Mouse (Mus musculus): ENCODE results near the gene Sass6. TPM values are rescaled to one million over a fixed set of nuclear protein-coding genes. Genes with fewer than 3 reads are reported as not detected.
"Not testable (repeated sequence)": the region's sequence is repeated elsewhere in the genome, so short reads cannot be mapped to it uniquely, and the experiment has no call there.

The Sass6 gene
- total RNA-seq, 4 experiments from 2014 or later: 1.7 to 2.3 (median 1.9) TPM

DNA sequence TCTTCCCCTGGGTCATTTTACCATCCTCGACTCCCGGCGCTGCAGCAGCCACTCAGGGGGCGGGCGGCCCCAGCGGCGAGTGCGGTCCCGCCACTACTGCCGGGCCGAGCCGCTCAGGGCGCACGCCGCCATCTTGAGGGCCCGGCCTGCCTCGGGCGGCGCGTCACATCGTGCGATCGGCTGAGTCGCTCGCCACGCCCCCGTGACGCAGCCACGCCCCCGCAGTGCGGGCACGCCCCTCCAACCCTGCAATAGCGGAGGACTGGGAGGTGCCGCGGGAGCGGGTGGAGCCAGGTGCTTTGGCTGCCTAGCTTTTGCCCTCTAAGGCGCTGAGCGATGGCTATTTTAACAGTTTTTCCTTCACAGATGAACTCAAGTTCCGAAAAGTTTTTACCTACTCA lies 67.7 kb downstream of the Sass6 start, which contains the start of gene Mfsd14a:
TSS of gene Mfsd14a (minus strand) at position 215 of the 401 bp plus-strand sequence.
- DNase-seq (ENCODE audit: low spot score): peak; percentile 98

DNA sequence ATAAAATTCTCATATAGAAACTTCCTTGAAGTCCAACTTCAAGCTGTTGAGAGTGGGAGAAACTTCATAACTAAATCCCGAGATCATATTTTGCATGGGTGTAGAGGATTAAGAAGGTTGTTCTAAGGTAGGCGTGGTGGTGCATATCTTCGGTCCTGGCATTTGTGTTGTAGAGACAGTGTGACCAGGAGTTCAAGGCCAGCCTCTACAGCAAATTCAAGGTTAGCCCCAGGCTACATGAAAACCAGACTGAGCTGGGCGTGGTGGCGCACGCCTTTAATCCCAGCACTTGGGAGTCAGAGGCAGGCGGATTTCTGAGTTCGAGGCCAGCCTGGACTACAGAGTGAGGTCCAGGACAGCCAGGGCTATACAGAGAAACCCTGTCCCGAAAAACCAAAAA lies 69.5 kb downstream of the Sass6 start:
- DNase-seq (ENCODE audit: low spot score): not testable (repeated sequence)

Other genes with a start within 250 kb of the Sass6 start
- gene Cdc14a, start 170.9 kb upstream of the Sass6 start, total RNA-seq (2022): 1 to 10 TPM; 3.3 to 4.2 (median 3.7) TPM
- 10 to 100 TPM; 21.4 to 25.1 (median 22.3) TPM for gene Rtca, start 86.8 kb upstream of the Sass6 start, total RNA-seq (2022)
- 10 to 100 TPM; 58.0 to 77.4 (median 72.3) TPM for gene Dbt, start 81.9 kb upstream of the Sass6 start, total RNA-seq (2022)
- 10 to 100 TPM; 72.9 to 87.5 (median 77.9) TPM for gene Lrrc39, start 32.0 kb upstream of the Sass6 start, total RNA-seq (2022)
- gene Trmt13, start 19.6 kb downstream of the Sass6 start, total RNA-seq (2022): 1 to 10 TPM; 4.6 to 5.9 (median 5.1) TPM
- gene Mfsd14a, start 67.7 kb downstream of the Sass6 start, total RNA-seq (2022): 10 to 100 TPM; 13.5 to 16.7 (median 15.5) TPM
- 1 to 10 TPM in 1 of 4 experiments, not detected in 3; 1.0 TPM for gene Gm43191, start 86.3 kb downstream of the Sass6 start, total RNA-seq (2022)
- 10 to 100 TPM in 3 of 4 experiments, 1 to 10 TPM in 1; 10.0 to 14.0 (median 11.7) TPM for gene Slc35a3, start 117.8 kb downstream of the Sass6 start, total RNA-seq (2022)
- 100 to 1,000 TPM; 187 to 207 (median 200) TPM for gene Agl, start 213.2 kb downstream of the Sass6 start, total RNA-seq (2022)